Mouse (Mus musculus) testis, postnatal 14 days (tissue): Measurements from ENCODE around the gene Tspan9.
A peak's percentile ranks its signal among the peaks of the same experiment; 100 is the strongest.

Source experiments
- DNase-seq: peaks from one replicate; pipeline ENCODE4 v3.0.0; 2021; ENCODE audit warnings: low spot score

Tspan9 gene

DNA sequence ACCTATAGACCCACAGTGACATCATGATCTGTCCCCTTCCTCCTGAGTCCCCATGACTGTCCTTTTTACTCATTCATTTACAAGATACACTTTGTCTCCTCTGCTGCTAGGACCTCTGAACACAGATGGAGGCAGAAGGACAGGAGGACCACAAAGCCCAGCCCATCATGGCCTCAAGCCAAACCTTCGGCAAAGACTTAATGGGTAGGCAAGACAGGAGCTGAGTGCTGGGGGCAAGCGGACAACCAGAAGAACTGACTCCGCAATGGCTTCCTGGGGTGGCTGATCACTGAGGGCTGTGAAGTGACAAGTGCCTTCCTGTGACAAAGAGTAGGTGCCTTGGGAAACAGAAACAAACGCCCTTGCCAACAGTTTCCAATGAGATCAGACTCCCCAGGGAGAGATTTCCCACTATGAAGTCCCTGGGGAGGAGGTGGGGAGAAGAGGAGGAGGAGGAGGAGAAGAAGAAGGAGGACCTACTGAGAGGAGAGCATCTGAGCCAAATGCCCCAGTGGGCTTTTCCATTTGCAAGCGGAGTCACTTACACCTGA, 67.9 kb downstream of the Tspan9 start:
- no peak for DNase-seq

DNA sequence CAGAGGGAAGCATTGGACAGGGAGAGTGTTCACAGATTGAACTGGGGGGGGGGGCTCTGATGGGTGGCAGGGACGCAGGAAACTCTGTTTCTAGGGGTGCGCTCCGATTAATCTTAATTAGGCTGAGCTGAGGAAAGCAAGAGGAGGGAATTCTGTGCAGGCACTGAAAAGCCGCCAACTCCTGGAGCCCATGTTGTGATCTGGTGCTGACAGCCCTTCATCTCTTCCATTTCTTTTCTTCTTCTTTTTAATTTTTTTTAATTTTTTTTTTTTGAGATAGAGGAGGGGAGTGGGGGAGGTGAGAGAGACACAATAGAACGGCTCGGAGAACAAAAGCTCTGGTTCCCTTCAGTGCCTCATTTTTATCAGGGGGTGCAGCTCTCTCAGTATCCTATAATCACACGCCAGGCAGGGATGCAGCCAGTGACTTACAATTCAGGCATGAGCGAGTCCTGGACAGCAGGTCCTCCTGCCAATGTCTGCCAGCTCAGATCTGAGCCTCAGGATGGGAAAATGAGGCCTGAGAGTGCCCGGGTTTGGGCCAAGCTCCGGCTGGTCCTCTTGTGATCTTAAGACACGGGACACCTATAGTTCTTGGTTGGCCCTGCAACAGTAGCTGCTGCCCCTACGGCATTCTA, 72.4 kb downstream of the Tspan9 start:
- DNase-seq = no peak

DNA sequence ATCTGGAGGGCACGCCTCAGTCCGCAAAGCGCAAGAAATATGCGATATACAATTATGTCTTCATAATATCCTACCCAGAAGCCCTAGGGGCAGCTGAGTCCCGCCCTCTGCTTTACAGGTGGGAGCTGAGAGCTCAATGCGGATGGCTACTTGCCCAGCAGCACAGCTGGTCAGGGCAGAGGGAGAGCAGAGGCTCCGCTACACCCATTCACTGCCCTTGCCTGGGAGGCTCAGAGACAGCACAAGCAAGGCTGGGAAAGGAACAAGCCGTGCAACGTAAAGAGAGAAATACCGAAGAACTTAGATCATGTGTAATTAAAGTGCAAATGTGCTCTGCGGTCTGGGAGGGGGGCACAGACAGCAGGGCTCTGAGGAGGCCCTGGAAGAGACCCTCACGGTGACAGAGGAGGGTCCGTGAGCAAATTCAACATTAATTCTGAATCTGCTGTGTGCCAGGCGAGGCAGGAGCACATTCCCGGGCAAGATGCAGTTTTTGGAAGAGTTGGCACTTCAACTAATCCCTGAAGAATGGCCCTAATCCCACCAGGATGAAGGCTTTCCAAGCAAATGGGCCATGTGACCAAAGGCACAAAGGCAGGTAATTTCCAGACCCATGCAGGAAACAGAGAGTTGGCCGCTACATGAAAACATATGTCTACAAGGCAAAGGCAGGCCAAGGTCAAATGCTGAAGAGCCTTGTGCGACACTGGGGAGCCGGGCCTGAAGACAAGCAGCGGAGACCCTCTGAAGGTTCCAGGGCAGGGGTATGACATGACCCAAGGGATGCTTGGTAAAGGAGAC, 73.1 kb downstream of the Tspan9 start:
- no peak for DNase-seq

DNA sequence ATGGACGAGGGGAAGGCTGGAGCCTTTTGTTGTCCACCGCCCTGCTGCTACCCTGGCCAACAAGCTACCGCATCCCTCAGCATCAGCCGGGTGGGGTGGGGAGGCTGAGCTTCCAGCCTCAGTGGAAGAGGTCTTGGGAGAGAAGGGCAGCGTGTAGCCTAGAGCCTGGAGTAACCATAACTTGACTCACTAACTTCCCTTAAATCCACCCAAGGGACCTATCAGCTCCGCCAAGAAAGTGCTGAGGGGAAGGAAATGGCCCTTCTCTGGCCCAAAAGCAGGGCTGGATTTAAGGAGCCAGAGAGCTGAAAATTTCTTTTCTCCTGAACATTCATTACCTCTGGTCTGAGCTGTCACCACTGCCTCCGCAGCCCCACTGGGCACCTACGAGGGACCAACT, 75.2 kb downstream of the Tspan9 start:
- no peak for DNase-seq

DNA sequence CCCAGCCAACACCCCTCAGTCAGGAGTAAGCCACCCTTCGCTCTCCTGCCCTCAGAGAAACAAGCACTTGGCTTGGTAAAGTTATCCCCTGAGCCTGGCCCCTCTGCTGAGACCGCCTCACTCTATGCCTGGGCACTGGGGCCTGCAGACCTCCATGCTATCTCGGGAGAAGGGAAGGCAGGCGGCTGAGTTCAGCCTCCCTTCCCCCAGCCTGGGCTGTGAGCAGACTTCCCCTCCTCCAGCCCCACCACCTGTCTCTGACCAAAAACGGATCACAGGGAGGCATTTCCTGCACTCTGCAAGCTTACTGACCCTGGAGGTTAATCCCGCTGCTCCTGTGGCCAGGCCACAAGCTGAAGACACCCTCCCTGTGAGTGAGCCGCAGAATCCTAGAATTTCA, 77.4 kb downstream of the Tspan9 start:
- DNase-seq = no peak

DNA sequence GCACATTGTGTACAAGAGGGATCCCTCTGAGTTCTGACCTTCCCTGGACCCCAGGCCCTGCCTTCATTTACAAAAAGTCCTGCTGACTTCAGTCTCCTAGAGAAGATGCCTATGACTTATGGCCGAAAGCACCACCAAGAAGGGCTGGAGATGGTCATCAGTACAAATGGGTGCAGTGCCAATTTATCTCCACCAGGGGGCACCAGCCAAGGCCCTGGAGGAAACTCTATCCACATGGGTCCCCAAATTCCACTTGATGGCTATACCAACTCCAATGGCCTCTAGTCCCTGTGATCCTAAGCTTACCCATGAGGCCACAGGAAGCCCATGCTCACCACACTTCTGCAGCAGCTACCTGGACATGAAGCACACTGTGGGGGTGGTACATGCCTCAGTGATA, 79.9 kb downstream of the Tspan9 start:
- no peak for DNase-seq

DNA sequence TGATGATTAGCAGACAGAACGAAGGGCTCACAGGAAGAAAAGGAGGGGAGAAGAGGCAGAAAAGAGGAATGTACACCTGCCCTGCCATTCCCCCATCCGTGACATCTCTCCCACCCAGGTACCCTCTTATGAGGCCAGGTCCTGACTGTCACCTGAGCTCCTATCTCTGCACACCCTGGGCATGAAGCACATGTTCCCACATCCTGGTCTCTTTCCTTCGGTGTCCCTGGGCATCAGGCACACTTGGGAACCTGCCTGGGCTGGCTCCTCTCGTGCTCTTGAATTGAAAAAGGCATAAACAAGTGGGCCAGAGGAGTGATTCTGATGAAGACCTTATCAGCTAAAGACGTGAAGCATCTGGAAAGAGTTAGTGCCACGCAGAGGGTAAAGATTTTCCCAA, 80.6 kb downstream of the Tspan9 start:
- no peak for DNase-seq

DNA sequence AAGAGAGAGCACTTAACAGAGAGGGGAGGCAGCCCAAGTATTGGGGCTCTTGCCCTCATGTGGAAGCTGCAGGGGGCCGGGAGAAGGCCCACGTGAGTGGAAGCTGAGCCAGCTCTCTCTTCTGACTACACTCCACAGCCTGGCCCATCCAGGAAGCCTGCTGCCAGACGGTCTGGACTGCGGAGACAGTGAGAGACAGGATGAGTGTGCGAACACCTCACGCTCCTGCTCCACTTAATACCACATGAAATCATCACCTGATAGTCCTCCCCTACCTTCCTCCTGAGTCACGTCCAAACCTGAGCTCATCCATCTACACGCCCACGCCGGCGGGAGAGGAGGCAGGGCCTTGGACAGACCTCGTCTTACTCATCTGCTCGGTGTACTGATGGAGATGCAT, 81.2 kb downstream of the Tspan9 start:
- DNase-seq = no peak

DNA sequence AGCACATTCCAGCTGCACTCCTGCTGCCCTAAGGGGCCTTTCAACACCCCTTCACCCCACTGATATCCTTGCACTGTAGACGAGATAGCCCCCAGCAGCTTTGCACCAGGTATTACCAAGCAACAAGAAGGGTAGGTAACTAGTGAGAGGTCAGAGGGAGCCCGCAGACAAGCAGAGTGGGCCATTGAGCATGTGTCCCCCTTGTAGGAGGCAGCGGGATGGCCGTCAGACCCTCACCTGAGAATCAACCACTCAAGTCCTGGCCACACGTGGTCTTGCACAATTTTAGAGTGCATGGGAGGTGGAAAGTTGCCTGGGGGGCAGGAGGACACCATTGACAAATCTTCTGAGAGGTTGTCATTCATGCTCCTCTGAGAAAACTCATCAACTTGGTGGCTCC, 82.1 kb downstream of the Tspan9 start:
- DNase-seq = no peak

DNA sequence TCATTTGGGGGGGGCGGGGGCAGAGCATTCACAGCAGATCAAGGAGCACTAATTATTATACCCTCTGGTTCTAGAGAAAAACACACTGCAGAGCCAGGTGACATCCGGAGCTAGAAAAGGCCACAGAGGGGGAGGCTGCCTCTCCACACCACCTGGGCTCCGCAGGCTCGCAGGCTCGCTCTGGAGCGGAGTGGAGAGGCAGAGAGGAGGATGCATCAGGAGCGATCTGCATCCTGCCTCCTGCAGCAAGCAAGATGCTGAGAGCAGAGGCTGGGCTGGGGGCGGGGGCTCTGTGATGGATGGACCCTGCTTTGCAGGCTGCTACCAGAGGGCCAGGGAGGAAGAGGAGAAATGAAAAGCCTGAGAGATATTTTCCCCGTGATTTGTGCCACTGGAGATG, 84.8 kb downstream of the Tspan9 start:
- no peak for DNase-seq

DNA sequence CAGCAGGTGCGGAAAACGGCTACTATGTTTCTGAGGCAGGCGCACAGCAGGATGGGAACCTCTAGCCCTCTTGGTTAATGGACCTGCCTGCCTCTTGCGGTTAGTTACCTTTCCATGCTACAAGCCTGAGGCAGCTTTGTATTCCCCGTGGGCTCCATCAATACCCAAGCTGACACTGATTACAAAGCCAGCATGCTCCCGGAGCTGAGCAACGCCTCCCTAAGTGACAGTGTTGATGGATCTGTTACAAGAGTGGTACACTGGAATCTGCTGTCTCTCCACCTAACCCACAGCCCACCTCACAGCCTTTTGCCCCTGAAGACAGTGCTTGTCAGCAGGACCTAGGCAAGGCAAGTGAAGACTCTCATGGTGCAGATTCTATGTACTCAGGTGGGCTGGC, 85.2 kb downstream of the Tspan9 start:
- DNase-seq = peak; percentile 69

DNA sequence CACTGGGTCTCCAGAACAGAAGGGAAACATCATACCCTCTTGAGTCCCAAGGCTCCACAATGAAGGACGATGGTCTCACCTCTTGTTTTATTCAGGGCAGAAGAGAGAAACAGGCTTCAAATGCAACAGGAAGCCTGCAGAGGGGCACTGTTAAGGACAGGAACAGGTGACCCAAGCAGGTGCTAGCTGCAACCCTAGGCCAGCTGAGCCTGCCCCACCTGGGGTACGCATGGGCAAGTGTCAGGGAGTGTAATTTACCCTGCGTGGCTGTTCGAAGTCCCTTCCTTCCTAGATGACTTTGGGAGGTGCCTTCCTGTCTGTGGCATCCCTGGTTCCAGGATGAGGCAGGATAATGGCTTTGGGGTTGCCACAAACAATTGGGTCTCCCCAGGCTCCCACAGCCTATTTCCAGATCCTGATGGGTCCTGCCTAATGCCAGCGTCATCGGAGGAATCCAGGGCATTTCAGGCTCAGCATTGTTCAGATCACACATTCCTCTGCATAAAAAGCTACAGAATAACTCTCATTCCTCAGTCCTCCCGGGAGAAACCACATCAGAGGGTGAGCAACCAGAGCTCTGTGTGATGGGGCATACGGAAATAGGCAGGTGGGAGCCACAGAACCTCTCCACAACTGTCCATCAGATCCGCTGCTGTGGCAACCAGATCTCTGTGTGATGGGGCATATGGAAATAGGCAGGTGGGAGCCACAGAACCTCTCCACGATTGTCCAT, 90.2 kb downstream of the Tspan9 start:
- no peak for DNase-seq

DNA sequence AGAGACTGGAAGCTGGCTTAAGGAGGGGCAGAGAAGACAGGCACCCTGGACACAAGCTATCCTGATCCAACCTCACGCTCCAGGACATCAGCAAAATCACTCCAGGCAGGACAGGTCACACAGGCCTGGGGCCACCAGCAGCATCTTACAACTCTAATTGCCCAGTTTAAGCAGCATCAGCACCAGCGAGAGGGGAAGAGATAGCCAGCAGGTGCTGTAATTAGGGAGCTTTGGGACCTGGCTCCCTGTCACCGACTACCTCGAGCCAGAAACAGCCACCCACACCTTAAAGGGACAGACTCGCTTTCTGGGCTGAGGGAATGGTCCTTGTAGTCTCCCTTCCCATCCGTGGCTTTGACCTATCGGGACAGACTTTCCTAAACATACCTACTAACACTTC, 95.7 kb downstream of the Tspan9 start:
- DNase-seq = no peak

DNA sequence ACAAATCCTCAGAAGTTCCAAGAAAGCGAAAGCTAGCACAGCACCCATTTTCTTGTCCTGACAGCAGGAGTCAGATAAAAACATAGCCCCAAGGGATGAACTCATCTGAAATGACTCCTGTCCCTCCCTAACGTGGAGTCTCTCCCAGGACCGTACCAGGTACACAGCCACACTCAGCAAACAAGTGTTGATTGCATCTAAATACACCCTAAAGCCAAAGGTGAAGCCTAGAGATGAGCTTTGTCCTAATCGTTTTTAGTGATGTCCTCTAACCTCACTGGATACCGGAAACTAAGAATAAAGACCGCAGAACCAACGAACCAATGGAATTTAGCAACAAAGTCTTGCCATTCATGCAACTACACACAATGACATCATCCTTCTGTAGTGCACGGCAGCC, 96.2 kb downstream of the Tspan9 start:
- DNase-seq = no peak

DNA sequence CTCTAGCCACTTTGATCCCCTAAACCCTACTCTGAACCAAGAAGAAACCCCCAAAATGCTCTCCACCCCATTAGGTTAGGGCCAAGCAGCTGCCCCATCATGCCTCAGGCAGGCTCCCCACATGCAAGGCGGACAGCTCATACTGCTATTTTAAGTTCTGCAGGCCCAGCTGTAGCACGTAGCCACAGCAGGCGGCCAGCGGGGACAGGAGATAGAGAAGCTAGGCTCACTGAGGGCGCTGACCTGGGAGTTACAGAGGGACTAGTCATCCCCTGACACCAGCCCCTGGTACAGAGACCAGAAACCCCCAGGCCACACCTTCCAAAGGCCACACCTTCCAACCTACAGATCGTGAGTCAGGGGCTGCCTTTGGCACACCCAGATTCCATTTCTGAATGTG, 96.6 kb downstream of the Tspan9 start:
- no peak for DNase-seq

DNA sequence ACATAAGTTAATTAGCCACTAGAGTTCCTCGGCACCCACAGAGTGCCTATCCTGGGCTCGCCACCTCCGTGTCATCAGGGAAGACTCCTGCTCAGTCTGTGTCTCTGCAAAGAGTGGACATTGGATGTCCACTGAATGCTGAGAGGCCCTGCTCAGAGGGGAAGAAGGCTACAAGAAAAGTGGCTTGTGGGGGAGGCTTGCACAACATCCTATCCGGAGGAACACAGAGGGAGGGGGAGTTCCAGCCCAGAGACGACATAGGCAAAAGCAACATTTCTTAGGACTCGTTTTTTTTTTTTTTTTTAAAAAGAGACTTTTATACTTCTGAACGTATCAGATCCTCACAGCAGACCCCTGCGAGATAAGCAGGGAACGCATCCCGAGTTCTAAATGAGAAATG, 98.7 kb downstream of the Tspan9 start:
- no peak for DNase-seq

DNA sequence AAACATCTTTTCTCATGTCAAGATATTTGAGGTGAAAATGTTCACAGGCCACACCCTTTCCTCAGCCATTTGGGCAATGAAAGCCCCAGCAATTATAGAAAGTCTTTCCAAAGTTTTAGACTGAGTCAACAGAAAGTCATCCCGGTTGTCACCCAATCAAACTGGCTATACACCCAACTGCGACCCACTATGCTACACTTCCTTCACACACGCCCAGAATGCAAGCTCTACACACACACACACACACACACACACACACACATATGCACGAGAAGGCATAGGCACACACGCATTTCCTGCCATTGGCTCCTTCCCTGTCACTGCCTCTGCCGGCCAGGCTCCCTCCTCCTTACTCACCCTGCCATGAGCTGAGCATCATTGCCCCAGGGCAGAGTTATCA, 99.9 kb downstream of the Tspan9 start:
- DNase-seq = no peak

DNA sequence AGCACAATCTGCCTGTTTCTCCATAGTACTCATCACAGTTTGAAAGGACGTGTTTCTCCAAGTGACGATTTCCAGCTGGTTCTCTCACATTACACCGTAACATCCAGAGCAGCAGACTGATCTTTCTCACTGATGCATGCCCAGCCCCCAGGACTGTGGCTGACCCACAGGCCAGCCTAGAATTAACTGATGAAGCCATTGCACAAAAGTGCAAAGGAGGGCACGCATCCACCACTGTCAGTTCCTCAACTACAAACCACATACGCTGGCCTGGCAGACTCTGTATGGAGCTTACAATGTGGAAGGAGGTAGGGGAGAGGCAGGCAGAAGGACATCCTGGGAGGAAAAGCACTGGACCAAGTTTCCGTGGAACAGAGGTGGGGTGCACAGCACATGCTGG, 101.6 kb downstream of the Tspan9 start:
- DNase-seq = no peak

DNA sequence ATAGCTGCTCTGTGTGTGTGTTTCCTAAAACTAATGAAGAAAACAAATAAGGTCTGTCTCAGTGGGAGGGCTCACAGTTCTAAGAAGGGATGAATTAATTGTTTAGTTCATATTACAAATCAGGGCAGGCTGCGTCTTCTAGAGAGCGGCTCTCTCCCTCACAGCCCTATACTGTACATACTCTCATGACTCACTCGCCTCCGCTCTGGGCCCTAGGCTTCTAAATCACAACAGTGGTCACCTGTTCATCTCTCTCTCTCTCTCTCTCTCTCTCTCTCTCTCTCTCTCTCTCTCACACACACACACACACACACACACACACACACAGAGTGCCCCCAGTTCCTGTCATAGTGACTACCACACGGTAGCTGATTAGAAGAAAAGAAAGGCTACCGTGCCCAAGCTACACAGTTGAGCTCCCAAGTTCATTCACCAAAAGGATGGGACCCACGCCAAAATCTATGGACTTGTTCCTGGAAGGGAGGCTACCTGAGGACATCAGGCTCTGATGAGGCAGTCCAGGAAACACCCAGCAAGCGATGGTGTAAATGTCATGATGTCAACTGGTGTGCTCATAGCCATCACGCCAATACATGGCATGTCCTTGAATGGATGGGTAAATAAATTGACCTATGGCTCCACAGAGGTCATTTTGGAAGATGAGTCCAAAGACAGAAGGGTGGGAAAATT, 104.2 kb downstream of the Tspan9 start:
- DNase-seq = no peak

DNA sequence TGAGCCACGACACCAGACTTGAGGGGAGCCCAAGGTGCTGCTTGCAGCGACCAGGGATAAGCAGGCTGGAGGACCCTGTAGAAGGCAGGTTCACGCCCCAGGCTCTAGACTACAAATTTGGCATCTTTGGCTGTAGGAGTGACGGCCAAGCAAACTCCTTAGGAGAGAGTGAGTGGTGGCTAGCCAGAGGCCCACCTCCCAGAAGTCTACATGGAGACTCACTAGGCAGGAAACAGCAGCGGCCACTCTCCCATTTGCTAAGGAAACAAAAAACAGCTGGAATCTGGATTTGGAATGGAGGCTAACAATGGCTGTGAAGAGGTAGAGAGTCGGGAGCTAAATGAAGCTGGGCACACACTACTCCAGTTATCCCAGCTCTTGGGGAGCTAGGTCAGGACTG, 104.8 kb downstream of the Tspan9 start:
- DNase-seq = no peak

DNA sequence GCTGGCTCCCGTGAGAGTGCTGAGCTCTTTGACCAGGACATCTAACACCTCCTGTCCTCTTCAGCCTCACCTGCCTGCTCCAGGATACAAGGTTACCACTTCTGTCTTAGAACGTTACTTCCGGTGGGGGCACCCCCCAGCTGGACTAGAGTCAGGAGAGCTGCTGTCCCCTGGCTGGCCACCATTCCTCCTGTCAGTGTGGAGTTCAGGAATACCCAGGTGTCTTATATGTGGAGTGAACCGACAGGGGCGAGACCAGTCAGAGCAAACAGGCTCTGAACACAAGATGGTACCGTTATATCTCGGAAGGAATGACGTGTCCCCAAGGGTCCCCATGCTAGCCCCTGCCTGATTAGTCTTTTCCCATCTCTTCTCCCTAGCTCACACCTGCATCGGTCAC, 106.8 kb downstream of the Tspan9 start:
- DNase-seq = peak; percentile 24

DNA sequence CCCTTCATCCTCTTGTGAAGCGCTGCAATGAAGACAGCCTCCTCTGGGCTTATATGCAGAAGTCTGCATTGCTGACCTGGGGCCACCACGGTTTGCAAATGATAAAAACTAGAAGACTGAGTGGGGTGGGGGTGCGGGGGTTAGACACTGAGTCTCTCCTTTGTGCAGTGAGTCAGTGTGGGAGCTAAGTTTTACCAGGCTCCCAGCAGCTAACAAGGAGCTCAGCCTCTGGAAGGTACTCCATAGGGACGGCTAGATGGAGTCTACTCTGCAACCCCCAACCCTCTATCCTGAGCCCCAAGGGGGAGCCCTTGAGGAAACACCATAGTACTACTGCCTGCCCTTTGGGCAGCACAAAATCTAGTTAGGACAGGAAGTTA, 107.5 kb downstream of the Tspan9 start:
- no peak for DNase-seq
